Mouse (Mus musculus): ENCODE results near the gene Slc38a8. TPM values are rescaled to one million over a fixed set of nuclear protein-coding genes. Genes with fewer than 3 reads are reported as not detected.

The Slc38a8 gene
- not detected for polyA plus RNA-seq (2014; fragmentation: Illumina TruSeq; extraction: RNeasy Lipid Tissue Mini Kit (QIAGEN cat#74804); ENCODE audit: low read depth, low replicate concordance)

DNA sequence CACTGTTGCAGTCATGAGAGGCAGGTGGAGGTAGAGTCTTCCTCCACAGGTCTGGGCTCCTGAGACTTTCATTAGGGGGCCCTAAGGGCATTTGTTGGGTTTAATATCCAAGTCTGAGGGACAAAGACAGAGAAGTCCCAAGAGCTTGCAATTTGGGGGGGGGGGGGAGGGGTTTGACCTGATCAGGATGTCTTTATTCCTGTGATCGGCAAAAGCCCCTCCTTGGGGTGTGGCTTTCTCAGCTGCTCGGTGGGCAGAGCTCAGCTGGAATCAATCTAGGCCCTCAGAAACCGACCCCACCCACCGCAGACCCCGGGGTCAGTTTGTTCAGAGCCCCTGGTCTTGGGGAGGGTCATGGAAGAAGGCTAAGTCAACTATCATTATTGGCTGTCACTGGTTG lies at the start of gene Slc38a8:
Gene Slc38a8, minus strand, starts transcription at position 101 of the 400 bp plus-strand sequence.

DNA sequence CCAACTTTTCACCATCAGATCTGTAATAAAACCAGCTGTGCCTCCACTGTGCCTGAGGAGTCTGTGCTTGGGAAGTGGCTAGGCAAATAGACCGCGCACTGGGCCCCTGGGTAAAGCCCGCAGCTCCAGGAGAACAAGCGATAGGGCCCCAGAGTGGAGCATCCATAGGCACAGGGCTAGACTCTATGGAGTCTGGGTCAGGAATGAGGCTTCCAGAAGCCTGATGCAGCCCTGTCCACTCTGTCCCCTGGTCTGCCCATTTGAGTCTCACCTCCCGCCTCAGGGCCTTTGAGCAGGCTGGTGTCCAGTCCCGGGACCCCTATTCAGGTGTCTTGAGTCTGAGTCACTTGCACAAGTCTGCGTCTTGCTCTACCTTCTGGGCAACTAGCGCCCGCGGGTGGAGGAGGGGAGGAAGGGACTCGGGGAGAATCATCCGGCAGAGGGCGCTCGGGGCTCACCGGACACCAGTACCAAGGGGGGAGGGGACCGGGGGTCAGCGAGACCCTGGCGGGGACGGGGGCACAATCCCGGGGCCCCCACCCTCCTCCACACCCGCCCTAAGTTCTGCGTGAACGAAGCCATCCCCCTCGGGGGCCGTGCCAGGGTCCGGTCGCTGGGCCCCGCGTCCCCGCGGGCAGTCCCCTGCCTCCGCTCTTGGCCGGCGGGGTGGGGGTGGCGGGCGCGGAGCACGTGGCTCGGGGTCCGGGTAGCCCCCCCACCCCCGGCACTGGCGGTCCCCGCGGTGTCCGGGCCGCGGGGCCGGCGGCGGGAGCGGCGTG lies 55.1 kb downstream of the Slc38a8 start, which contains the start of gene Necab2:
Gene Necab2, plus strand, starts transcription at position 509 of the 779 bp plus-strand sequence.

DNA sequence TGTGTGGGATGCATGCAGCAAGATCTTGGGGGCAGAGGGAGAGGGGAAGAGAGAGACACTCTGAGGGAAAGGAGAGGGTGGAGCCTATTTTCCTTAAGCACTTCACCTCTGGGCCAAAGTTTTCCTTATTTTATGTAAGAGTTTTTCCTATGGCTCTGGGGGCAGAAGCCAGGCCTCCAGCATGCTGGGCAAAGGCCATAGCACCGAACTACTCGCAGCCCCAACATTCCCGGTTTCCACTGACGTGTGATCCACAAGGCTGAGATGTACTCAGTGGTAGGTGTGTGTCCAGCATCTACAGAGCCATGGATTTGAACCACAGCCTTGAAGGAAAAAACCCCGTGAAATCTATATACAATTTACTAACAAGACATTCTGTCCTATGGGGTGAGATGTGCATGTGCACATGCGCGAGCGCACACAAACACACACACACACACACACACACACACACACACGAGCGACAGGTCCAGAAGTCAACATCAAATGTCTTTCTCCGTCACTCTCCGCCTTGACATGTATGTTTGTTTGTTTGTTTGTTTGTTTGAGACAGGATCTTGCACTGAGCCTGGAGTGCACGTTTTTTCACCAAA lies 67.8 kb downstream of the Slc38a8 start, which contains the start of gene Osgin1:
Gene Osgin1, plus strand, starts transcription at position 543 of the 593 bp plus-strand sequence.

Other genes with a start within 250 kb of the Slc38a8 start
- gene Hsbp1, start 157.2 kb downstream of the Slc38a8 start, polyA plus RNA-seq (2014; fragmentation: Illumina TruSeq; extraction: RNeasy Lipid Tissue Mini Kit (QIAGEN cat#74804); ENCODE audit: low read depth, low replicate concordance): 144 TPM
- 108 TPM for gene Mlycd, start 106.8 kb downstream of the Slc38a8 start, polyA plus RNA-seq (2014; fragmentation: Illumina TruSeq; extraction: RNeasy Lipid Tissue Mini Kit (QIAGEN cat#74804); ENCODE audit: low read depth, low replicate concordance)
- gene Osgin1, start 67.6 kb downstream of the Slc38a8 start, polyA plus RNA-seq (2014; fragmentation: Illumina TruSeq; extraction: RNeasy Lipid Tissue Mini Kit (QIAGEN cat#74804); ENCODE audit: low read depth, low replicate concordance): 4.1 TPM
- not detected for gene Necab2, start 55.0 kb downstream of the Slc38a8 start, polyA plus RNA-seq (2014; fragmentation: Illumina TruSeq; extraction: RNeasy Lipid Tissue Mini Kit (QIAGEN cat#74804); ENCODE audit: low read depth, low replicate concordance)
- 34.2 TPM for gene Mbtps1, start 57.0 kb upstream of the Slc38a8 start, polyA plus RNA-seq (2014; fragmentation: Illumina TruSeq; extraction: RNeasy Lipid Tissue Mini Kit (QIAGEN cat#74804); ENCODE audit: low read depth, low replicate concordance)
- 13.6 TPM for gene Hsdl1, start 73.5 kb upstream of the Slc38a8 start, polyA plus RNA-seq (2014; fragmentation: Illumina TruSeq; extraction: RNeasy Lipid Tissue Mini Kit (QIAGEN cat#74804); ENCODE audit: low read depth, low replicate concordance)
- gene Dnaaf1, start 73.5 kb upstream of the Slc38a8 start, polyA plus RNA-seq (2014; fragmentation: Illumina TruSeq; extraction: RNeasy Lipid Tissue Mini Kit (QIAGEN cat#74804); ENCODE audit: low read depth, low replicate concordance): not detected
- gene Taf1c, start 103.5 kb upstream of the Slc38a8 start, polyA plus RNA-seq (2014; fragmentation: Illumina TruSeq; extraction: RNeasy Lipid Tissue Mini Kit (QIAGEN cat#74804); ENCODE audit: low read depth, low replicate concordance): 5.3 TPM
- not detected for gene Adad2, start 111.0 kb upstream of the Slc38a8 start, polyA plus RNA-seq (2014; fragmentation: Illumina TruSeq; extraction: RNeasy Lipid Tissue Mini Kit (QIAGEN cat#74804); ENCODE audit: low read depth, low replicate concordance)
- 0.34 TPM for gene Kcng4, start 134.0 kb upstream of the Slc38a8 start, polyA plus RNA-seq (2014; fragmentation: Illumina TruSeq; extraction: RNeasy Lipid Tissue Mini Kit (QIAGEN cat#74804); ENCODE audit: low read depth, low replicate concordance)
- gene Wfdc1, start 164.7 kb upstream of the Slc38a8 start, polyA plus RNA-seq (2014; fragmentation: Illumina TruSeq; extraction: RNeasy Lipid Tissue Mini Kit (QIAGEN cat#74804); ENCODE audit: low read depth, low replicate concordance): 23.6 TPM
- not detected for gene Atp2c2, start 198.3 kb upstream of the Slc38a8 start, polyA plus RNA-seq (2014; fragmentation: Illumina TruSeq; extraction: RNeasy Lipid Tissue Mini Kit (QIAGEN cat#74804); ENCODE audit: low read depth, low replicate concordance)

All from heart, adult 10 weeks (tissue).